Mouse (Mus musculus) layer of hippocampus, adult 9-10 months (tissue): ENCODE results near the gene Clasp2.
"Not testable (repeated sequence)": the region's sequence is repeated elsewhere in the genome, so short reads cannot be mapped to it uniquely, and the experiment has no call there.

ENCODE experiments used
- DNase-seq: peaks from one replicate; pipeline ENCODE4 v3.0.0; 2022; ENCODE audit warnings: low spot score

The Clasp2 gene

DNA sequence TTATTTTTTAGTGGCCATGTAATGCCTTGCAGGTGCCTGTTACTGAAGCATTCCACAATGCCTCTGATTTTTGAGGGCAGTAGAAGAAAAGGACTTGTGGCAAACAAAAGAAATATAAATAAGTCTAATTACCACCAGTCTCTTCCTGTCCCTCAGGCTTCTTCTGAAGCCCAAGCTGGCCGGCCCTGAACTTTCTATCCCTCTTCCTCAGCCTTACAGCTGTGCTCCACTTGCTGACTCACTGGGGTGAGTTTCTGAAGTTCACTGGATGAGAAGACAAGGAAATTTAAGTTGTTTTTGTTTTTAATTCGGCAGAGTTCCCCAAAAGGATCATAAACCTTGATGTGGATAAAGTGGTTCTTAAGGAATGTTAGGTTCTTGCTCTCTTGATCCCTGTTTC lies 74.6 kb downstream of the Clasp2 start:
- DNase-seq, result no peak

DNA sequence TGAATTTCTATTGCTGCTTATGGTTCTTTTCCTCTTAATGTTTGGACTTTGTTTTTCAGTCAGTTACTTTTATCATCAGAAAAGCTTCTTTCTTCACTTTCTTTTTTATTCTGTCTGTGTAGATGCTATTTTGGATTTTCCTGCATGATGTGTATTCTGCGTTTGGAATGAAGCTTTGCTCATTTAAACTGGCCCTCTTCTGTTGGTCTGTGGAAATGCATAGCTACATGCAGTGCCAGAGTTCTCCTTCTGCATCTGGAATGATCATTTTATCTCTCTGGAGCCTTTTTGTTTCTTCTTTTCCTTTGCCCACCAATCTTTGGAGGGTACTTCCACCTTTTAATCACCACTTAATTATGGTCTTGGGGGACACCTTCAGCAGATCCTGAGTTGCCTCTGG lies 80.9 kb downstream of the Clasp2 start:
- DNase-seq, result no peak

DNA sequence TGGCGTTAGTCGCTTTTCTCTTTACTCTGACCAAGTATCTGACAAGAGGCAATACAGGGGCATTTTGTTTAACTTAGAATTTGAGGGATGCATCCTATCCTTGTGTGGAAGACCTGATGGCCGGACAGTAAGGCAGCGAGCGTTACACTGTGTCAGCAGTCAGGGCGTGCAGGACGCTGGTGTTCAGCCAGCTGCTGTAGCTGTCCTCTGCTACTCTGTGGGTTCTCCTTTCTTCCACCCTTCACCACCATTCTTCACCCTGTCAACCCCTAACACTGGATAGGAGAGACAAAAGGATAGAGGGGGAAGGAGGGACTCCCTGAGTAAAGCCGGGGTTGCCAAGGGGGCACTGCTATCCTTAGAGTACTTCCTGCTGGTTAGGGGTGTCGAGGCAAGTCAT lies 87.4 kb downstream of the Clasp2 start:
- DNase-seq, result no peak

DNA sequence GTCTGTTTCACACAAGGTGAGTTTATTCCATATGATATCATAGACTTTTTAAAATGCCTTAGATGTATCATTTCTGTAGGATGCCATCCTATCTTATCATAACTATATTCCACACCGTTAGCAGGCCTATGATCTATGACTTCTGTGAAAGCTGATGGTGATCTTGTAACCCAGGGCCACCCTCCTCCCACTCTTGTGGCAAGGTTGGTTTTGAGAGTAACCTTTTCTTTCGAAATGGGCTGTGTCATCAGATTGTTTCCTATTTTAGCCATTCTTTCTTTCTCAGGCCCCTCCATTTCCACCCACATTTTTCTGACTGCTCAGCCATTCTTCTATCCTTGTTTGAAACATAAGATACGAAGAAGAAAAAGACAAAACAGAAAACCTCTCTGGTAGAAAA lies 88.9 kb downstream of the Clasp2 start:
- no peak for DNase-seq

DNA sequence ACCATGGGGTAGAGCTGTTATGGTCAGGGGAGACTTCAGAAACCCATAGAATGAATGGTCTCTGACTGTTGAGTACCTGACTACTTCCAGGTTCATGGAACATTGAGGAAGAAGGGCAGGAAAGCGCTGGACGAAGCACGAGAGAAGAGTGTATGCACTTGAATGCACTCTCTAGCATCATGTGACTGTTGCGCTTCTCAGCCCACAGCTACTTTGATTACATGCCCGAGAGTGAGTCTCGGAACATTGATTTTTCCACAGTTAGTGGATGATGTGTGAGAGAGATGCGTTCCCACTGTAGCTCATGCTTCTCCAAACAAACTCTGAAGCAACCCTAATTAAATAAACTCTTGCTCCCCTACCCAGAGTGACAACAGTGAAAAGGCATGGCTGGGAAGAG lies 92.2 kb downstream of the Clasp2 start:
- DNase-seq, result no peak

DNA sequence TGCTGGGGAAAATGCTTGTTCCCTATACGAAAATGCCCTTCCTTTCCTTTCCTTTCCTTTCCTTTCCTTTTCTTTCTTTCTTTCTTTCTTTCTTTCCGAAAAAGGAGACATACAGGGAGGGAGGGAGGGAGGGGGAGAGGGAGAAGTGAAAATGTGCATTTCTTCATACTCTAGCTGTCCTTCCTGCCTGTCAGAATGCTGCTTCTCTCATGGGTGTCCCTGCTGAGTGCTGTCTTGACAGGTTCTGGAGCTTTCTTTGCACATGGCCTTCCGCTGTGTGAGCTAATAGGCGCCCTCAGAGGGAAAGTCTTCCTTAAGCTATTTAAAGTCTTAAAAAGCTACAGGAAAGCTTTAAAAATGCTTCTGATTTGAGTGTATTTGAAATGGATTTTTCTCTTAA lies 95.7 kb downstream of the Clasp2 start:
- DNase-seq, result no peak

DNA sequence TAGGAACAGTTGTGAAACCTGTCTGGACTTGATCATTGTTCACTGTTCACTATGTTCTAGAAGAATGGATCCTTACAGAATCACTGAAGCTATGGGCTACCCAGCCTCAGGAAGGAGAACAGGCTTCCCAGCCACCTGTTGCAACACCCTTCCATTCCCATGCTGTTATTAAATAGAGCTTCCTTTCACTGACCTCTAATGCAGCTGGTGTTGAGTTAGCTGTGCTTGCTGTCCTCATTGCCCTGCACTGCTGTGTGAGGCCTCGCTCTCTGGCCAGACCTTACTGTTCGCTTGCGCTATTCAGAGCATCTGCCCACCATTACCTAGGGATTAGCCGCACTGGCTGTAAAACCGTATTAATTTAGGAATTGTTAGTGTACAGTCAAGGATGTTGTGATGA lies 96.2 kb downstream of the Clasp2 start:
- DNase-seq, result no peak

DNA sequence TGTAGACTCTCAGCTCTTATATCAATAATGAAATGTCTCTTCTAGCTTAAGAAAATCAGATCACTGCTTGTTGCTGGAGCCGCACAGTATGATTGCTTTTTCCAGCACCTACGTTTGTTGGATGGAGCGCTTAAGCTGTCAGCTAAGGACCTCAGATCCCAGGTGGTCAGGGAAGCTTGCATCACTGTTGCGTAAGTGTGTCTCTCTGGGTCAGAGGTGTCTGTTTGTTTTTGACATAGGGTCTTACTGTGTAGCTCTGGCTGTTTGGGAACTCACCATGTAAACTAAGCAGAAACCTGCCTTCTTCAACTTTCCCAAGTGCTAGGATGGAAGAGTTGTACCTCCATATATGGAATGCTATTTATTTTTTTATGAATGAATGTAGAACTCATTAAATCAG lies 102.8 kb downstream of the Clasp2 start:
- no peak for DNase-seq

DNA sequence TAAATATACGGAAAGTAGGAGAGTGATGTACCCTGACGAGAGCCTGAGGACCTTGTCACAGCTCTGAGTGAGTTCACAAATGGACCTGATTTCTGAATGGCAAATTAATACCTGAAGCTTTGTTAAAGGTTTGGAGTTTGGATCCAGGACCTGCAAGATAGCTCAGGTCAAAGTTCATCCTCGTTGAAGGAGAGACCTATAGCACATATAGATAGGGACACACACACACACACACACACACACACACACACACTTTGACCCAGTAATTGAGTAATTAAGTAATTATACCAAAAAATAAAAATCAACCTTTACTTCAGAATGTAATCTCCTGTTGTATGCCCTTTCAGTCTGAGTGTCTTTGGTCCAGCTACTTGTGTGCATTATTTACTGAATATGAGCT lies 114.2 kb downstream of the Clasp2 start:
- DNase-seq, result no peak

DNA sequence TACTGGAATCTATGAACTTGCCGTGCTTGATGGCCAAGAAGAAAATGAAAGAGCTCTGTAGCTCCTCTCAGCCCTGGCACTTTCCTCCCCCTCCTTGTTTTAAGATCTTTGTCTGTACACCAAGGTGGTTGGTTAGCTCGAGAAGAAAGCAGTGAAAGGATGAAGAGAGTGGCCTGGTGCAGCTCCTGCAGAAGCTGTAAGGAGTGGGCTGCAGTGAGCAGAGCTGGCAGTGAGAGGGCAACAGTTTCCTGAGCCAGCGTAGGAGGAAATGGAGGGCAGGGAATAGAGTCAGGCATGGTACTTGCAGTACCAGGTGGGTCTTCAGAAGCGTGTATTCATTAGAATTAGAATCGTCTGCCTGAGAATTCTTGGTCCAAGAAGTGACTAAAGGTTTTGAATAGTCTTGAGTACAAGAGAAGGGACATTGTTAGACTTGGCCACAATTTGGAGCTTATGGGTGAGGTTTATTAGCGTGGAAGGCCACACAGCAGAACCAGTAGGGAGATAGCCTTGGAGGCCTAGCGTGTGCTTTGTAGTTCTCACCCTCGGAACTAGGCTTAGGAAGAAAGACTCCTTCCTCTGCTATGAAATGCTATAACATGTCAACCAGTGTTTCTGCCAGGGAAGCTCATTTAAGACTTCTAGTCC lies 116.1 kb downstream of the Clasp2 start:
- DNase-seq, result no peak

DNA sequence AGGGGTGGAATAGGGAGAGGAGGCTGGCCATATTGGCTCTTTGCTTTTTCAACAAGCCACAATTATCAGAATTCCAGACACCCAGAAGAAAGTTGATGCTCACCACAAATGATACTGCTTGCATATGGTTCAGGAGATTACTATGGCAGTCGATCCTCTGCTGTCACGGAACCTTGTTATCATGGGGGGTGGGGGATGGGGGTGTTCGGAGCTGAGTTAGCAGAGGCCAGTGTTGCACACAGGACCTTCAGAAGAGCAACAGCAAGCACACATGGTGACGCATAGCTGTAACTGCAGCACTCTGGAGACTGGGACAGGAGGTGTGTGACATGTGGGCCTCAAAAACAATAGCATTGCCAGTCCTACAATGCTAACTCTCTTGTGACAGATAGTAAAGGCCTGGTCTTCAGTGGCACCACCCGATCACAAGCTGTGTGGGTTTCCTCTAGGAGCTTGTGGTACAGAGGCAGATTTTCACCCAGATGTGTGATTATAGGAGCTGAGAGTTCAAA lies 116.7 kb downstream of the Clasp2 start:
- no peak for DNase-seq

DNA sequence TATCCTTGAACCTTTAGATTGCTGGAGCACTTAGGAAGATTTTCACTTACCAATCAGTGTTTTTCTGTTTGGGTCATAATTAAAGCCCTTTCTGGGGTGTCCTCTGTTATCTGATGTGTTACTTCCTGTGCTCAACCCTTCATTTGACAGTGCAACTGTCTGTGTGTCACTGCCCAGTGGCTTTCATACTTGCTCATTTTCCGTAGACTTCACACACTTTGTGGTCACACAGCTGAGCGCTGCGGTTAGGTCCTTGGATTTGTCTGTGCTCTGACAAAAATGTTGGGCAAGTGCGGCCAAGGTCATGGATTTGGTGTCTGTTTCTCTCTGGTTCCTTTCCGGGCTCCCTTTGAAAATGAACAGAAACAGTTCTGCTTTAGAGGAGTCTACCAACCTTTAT lies 118.1 kb downstream of the Clasp2 start:
- DNase-seq, result no peak

DNA sequence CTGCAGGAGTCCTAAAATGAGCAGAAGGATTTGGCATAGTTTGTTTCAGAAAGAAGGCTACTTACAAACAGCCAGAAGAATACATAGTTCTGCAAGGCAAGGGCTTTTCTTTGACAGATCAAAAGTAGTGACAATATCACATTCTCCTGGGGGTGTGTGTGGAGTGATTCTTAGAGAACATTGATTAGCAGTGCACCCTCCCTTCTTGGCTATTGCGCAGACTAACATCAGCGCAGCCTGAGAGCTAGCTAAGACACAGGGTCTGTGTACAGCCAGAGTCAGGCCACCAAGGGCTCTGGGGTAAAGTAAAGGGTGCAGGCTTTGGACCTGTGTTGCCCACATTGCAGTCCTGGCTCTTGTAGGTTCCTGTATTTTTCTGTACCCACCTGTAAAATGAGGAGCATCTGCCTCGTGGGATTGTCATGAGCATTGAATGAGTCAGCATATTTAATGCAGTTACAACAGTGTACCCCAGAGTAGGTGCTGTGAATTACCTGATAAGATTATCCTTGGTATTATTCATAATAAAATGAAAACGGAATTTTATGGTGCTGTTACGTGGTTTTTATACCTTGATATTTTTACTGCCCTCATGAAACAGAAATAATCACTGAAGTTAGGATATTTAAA lies 122.2 kb downstream of the Clasp2 start:
- DNase-seq, result no peak

DNA sequence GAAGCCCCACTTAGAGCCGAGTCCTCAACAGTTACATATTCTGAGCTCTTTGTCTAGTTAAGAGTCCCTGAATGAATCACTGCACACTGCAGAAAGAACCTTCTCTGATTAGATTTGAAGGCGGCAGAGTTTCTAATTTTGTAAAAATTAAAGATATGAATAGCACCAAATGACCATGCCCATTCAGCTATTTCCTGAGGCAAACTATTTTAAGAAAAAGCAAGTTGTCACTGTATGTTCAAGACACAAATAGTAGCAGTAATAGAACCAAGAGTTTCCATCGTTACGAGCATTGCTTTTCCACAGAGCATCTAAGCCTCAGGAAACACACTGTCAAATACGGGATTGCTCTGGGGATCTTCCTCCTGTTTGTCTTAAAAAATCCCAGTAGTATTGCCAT lies 126.7 kb downstream of the Clasp2 start:
- DNase-seq, result no peak

DNA sequence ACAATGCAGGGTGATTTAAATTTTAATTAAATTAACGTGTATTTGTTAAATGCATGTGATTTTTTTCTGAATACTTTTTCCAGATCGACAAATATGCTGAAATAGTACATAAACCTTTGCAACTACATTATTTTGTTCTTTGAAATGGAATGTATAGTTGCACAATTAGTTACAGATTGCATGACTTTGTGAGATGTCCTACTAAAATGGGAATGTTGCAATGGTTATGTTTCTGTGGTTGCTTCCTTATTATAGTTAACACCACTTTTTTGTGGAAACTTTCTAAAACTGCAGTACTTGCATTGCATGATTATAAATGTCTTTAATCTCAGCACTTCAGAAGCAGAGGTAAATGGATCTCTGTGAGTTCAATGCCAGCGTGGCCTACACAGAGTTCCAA lies 153.6 kb downstream of the Clasp2 start:
- no peak for DNase-seq

DNA sequence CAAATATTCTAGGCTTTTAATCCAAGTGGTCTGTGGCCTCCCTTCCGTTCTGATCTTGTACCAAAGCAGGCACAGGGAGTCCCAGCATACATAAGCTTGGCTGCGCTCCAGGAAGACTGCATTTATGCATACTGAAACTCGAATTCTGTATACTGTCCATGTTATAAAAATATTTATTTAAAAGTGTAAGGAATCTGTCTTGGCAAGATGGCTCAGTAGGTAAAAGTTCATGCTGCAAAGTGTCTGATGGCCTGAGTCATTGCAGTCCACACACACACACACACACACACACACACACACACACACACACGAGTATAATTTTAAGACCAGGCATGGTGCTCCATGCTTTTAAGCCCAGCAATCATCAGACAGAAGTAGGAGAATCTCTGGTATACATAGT lies 161.9 kb downstream of the Clasp2 start:
- DNase-seq, result no peak

DNA sequence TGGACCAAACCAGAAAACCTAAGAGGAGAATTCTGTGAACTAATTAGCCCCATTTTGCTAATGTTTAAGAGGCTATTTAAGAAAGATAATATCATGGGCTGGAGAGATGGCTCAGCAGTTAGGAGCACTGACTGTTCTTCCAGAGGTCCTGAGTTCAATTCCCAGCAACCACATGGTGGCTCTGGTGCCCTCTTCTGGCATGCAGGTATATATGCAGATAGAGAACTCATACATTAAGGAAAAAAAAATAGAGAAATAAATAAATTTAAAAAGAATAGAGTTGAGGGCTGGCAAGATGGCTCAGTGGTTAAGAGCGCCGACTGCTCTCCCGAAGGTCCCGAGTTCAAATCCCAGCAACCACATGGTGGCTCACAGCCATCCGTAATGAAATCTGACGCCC lies 163.0 kb downstream of the Clasp2 start:
- not testable (repeated sequence) for DNase-seq

DNA sequence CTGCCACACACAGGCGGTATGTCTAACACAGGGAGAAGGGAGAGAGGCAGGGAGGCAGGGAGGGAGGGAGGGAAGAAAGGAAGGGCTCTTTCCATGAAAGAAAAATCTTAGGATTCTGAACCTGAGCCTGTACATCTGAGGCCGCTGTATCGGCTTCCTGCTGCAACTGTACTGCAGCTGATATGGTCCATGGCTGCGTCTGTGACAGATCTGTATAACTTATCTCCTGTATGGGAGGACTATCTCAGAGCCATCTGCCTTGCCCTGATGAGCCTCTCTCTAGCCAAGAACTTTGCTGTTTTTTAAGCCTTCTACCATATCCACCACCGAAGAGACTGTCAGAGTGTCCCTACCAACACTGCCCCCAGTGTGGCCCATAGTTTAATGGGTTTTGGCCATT lies 174.5 kb downstream of the Clasp2 start:
- DNase-seq, result no peak

DNA sequence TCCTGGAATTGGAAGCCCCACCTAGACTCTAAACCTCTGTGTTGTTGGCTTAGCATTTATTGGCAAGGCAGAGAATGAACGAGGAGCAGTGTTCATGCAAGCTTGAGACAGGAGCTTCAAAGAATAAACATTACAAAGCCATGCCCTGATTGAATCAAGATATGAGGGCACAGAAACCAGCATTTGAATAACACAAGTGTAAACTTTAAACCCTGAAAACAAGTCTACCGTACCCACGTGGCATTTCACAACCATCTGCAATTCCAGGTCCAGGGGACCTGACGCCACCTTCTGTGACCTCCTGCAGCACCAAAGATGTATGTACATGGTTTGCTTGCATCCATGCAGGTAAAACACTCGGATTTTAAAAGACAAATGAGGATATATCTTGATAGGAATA lies 181.4 kb downstream of the Clasp2 start:
- DNase-seq, result no peak

DNA sequence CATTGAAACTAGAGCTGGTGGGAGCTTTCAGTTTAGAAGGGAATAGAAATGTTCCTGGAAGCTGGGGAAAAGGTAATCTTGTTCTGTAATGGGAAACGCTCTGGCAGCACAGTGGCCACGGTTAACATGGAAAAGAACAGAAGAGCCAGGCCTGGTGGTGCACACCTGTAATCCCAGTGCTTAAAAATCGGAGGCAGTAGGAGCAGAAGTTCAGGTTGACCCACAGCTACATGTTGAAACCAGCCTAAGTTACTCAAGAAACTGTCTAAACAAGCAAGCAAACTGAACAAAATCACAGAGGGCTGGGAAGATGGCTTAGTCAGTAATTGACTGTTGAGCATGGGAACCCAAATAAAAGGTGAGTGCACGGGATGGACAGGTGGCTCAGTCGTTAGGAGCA lies 183.6 kb downstream of the Clasp2 start:
- DNase-seq, result no peak

DNA sequence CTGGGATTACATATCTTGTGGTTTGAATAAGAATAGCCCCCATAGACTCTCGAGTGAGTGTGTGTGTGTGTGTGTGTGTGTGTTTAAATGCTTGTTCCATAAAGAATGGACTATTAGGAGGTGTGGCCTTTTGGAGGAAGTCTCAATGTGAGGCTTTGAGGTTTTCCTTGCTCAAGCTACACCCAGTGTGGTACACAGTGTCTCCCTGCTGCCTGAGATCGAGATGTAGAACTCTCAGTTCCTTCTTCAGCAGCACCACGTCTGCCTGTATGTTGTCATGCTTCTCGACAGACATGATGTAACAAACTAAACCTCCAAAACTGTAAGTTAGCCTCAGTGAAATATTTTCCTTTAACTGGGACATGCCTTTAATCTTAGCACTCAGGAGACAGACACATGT lies 187.3 kb downstream of the Clasp2 start:
- no peak for DNase-seq

DNA sequence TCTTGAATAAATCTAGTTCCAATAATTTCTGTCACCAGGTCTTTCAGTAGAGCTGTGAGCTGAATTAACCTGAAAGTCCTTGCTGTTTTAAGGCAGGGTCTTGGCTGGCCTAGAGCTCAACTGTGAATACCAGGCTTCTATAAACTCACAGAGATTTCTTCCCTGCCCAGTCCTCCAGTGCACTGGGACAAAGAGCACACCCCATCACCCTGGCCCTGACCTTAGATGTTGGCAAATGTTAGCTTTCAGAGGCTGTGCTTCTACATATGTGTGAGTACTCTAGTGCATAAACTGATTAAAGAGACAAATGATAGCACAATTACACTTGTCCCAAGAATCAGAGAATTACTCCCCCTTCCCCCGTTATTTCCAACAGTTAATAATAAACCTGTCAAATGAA lies 188.4 kb downstream of the Clasp2 start:
- no peak for DNase-seq

DNA sequence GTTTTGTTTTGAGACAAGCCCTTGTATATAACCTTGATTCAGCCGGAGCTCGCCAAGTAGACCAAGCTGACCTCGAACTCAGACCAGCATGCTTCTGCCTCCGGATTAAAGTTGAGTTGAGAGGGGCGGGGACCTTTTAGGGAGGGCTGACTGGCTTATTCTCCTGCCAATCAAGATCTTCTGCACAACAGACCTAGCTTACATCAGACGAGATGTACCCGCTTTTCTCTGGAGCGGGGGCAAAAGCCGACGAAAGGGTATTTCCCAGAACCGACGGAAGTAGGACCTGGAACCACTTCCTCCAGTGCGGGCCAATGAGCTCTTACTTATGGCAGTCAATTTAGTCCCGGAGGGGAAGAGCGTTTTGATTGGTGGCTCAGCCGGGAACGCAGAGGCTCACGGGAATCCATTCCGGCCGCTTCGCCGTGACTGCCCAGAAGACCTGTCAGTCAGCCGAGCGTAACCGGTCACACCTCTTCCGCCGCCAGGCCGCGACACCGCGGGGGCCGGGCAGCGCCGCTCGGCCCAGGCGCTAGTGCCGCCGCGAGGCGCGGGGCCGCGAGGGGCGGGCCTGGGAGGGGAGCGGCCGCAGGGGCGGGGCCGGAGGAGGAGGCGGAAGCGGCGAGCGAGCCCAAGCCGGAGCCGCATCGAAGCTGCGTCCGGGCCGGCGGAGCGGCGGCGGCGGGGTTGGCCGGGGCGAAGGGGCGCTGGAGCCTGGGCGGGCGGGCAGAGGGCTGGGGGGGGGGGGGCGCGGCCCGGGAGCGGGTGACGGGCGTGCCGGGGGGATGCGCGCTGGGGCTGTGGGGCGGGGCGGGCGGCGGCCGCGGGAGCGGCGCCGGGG lies 189.5 kb downstream of the Clasp2 start, which contains the start of gene Ubp1:
Gene Ubp1 (plus strand): TSS at position 401 of the 841 bp plus-strand sequence.
- peak; percentile 92 for DNase-seq
